Mouse (Mus musculus) layer of hippocampus, adult 2 months (tissue): ENCODE measurements around the gene Rps6ka4. TPM values are rescaled to one million over a fixed set of nuclear protein-coding genes. Genes with fewer than 3 reads are reported as not detected.

ENCODE experiments used
- DNase-seq, 2 experiments: peaks; one replicate each; pipeline ENCODE4 v3.0.0; 2022; ENCODE audit warnings: low spot score in 2 of 2
- H3K27ac ChIP-seq: fragments of 200-600 bp; 2 replicates; pipeline ENCODE4 v1.8.1; 2022
- H3K4me3 ChIP-seq: fragments of 200-600 bp; 2 replicates; pipeline ENCODE4 v1.8.1; 2022; ENCODE audit warnings: mild to moderate bottlenecking
- CTCF ChIP-seq: fragments of 200-600 bp; conservative IDR thresholded peaks from 2 replicates; pipeline ENCODE4 v1.8.1; 2022; ENCODE audit warnings: antibody characterized with exemption, mild to moderate bottlenecking, moderate library complexity
- total RNA-seq, 2 experiments: library from RNA; stranded (reverse); gene quantifications; 2 replicates each; pipeline ENCODE4 v1.2.3; 2021

The Rps6ka4 gene
- total RNA-seq, 2 experiments from 2014 or later, result 38.3 to 39.1 TPM

- no peak for TF ChIP-seq CTCF
- Histone ChIP-seq H3K27ac (peak overlapping the region; percentile 97), H3K4me3 (no peak overlapping the region; the same call in 1 of the 2 replicates)
- DNase-seq, result no peak
Observed at GRCm38 (mm10) chr19:6841292-6841597, 809 bp upstream of the Rps6ka4 start.

DNA sequence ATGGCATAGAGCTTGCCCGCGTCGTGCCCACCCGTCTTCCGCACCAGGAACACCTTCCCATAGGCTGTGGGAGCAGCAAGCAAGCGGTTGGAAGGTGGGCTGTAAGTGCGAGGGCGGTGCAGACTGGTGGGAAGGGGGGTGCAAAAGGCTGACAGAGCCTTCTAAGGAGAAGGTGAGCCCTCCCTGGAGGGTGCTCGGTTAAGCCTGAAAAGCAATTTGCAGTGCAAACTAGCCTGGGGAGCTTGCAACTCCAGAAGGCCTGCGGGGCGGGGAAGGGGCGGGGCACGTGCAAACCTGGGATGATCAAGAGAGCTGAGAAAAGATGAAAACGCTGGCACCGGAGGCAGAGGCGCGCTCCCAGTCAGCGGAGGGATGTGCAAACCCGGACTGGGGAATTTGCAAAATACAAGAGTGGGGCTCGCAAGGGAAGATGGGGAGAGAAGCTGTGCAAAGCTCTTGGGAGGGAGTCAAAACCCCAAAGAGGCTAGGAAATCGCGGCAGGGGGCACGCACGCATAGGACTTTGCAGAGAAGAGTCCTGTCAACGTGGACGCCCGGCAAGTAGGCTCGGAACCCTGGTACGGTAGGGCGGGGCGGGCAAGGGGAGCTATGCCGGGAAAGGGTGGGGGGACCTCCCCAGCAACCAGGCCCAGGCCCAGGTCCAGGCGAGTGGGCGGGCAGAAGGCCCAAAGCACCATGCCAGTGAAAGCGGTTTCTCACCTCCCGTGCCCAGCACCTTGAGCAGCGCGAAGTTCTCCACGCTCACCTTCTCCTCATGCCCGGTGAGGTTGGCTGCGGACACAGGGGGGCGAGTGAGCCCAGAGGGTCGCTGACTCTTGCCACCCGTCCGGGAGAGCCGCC, 591 bp downstream of the Rps6ka4 start:
- TF ChIP-seq CTCF, result no peak
- Histone ChIP-seq H3K4me3 (peak overlapping the region; percentile 93), H3K27ac (peak overlapping the region; percentile 97)
- DNase-seq, result peak; percentile 63 to 65

GRCm38 (mm10) chr19:6832363-6832762, 8.1 kb downstream of the Rps6ka4 start:
- no peak for TF ChIP-seq CTCF
- H3K27ac ChIP-seq, result no peak overlapping the region
- no peak for DNase-seq

GRCm38 (mm10) chr19:6831331-6831730, 9.1 kb downstream of the Rps6ka4 start:
- DNase-seq, result no peak
- Histone ChIP-seq H3K27ac (no peak overlapping the region), H3K4me3 (no peak overlapping the region)
- TF ChIP-seq CTCF, result no peak

More at GRCm38 (mm10) chr19:6832363-6832762, 8.1 kb downstream of the Rps6ka4 start:
- H3K4me3 ChIP-seq, result no peak overlapping the region

DNA sequence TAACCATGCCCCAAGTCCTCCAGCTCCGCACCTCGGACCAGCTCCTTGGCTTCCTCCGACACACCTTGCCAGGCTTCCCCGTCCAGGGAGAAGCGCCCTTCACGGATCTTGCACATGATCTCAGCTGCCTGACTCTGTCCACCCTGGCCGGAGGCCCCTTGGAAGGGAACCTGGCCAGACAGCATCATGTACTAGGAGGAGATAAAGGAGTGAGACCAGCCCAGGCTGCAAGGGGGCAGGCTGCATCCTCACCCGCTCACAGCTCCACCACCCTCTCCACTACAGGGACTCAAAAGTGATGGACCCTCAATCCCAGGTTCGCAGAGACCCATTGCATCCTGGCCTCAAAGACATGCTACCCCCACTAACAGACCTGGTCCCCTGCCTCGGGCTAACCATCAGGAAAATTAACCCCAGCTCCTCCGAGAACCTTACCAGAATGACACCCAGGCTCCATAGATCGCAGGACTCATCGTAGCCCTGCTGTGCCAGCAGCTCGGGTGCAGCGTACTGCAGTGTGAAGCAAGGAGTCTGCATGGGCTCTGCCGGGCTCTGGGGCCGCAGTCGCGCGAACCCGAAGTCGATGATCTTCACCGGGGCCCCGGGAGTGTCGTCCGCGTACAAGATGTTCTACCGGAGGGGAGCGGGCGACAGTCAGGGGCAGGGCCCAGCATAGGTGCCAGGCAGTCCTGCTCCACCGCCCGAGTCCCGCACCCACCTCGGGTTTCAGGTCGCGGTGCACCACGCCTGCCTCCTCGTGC, 9.7 kb downstream of the Rps6ka4 start:
- TF ChIP-seq CTCF, result no peak
- DNase-seq, result no peak
- H3K27ac ChIP-seq, result no peak overlapping the region
- peak overlapping the region; percentile 20; the same call in 1 of the 2 replicates for H3K4me3 ChIP-seq

DNA sequence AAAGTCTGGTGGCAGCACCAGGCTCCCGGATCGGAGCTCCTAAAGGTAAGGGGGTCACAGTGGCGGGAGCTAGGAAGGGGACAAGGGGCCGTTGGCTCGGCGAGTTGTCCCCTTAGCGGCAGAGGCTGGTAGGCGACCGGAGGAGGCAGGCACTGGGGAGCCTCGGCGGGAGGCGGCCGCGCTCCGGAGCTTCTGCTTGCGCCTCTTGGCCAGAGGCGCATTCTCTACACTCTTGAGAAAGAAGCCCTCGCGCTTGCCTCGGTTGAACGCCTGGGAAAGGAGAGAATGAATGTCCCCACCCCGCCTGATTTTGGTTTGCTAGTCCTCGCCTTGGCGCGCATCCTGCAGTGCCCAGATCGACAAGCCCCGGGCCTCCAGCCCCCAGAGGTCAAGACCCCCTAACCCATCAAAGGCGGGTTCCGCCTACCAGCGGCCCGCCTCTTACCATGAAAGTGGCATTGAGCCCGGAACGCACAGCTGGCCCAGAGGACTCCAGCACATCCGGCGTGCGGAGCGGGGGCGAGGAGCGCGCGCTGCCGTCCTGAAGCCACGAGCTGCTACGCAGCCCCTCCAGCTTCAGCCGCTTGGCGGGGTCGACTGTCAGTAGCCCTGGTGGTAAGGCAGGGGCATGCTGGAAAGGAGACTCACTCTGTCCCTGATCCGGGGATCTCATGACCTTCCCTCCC, 10.4 kb downstream of the Rps6ka4 start:
- Histone ChIP-seq H3K4me3 (peak overlapping the region; percentile 20; the same call in 1 of the 2 replicates), H3K27ac (no peak overlapping the region)
- no peak for DNase-seq
- no peak for TF ChIP-seq CTCF

DNA sequence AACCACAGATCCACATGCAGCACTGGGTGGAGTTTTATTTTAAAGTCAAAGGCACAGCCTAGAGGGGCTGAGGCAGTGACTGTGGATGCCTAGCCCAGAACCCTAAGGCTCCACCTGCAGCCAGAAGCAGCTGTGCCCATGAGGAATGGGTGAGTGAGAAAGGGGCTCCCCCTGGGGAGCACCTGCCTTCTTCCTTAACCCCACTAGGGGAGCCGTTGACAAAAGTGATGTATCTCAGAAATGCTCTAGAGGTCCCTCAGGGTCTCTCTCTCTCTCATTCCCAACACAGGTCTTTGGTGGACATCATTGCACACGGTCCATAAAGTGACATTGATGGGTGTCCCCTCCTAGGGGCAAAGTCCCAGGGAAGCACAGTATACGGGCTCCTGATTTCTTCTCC, 11.4 kb downstream of the Rps6ka4 start:
- no peak overlapping the region for H3K27ac ChIP-seq
- H3K4me3 ChIP-seq, result no peak overlapping the region
- no peak for DNase-seq
- TF ChIP-seq CTCF, result peak; percentile 71

DNA sequence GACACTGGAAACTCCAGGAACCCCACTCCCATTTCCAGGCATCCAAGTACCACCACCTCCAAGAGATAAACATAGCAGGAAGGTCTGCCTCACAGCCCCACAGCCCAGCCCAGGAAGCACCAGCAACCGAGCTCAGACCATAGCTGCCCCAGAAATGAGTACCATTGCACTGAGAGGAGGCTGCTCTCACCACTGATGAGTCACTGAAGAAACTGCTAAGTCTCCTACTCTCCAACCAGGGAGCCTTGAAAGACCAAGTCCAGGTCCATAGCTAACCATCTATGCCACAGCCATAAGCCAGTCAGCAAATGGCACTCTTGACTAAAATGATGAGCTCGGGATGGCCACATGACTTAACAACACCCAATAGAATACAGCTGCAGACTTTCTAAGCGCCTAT, 13.8 kb downstream of the Rps6ka4 start:
- no peak overlapping the region for H3K27ac ChIP-seq
- no peak overlapping the region for H3K4me3 ChIP-seq
- no peak for TF ChIP-seq CTCF
- DNase-seq, result no peak

GRCm38 (mm10) chr19:6825384-6825783, 15.1 kb downstream of the Rps6ka4 start:
- TF ChIP-seq CTCF, result peak; percentile 26
- DNase-seq, result no peak
- Histone ChIP-seq H3K4me3 (no peak overlapping the region), H3K27ac (no peak overlapping the region)

- DNase-seq, result no peak
- no peak for TF ChIP-seq CTCF
- Histone ChIP-seq H3K4me3 (no peak overlapping the region), H3K27ac (no peak overlapping the region)
Observed at GRCm38 (mm10) chr19:6820538-6821195, 19.8 kb downstream of the Rps6ka4 start.

GRCm38 (mm10) chr19:6819143-6819827, 21.2 kb downstream of the Rps6ka4 start:
- DNase-seq, result no peak
- no peak overlapping the region for H3K4me3 ChIP-seq
- TF ChIP-seq CTCF, result no peak
- no peak overlapping the region for H3K27ac ChIP-seq

DNA sequence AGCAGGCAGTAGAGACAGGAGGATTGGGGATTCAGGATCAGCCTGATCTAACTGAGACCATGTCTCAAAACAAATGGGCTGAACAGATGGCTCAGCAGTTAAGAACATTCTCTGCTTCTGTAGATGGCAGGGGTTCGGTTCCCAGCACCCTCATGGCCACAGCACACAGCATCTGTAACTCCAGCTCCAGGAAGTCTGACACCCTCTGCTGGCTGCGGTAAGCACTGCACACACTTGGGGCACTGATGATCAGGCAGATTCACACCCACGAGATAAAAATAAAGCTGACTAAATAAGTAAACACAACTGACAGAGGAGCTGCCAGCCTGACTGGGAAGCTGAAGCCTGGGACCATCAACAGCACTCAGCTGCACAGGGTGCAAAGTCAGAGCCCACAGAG, 25.5 kb downstream of the Rps6ka4 start:
- DNase-seq, result no peak
- peak; percentile 31; the same call in 1 of the 2 replicates for TF ChIP-seq CTCF
- H3K4me3 ChIP-seq, result no peak overlapping the region
- H3K27ac ChIP-seq, result no peak overlapping the region
